8 mouse cellular contexts compared by ENCODE assay signal in the genomic region with DNA sequence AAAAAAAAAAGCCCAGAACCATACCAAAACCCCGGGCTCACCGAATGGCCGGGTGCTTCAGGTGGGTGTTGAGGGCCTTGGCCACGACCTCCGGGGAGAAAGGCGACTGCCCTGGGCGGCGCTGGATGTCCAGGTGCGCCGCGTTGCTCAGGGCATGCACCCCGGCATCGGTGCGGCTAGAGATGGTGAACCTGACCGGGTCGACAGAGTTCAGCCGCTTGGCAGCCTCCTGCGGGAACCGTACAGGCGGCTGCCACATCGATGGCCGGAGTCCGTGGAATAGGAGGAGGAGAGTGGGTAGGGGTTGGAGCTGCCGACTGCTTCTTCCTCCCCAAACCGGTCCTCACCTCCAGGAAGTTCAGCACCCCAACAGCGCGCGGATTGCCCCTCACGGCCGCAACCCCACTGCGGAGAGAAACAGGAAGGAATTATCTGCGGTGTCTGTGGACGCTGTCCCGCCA. TPM values are rescaled to one million over a fixed set of nuclear protein-coding genes. Genes with fewer than 3 reads are reported as not detected.
A peak's percentile ranks its signal among the peaks of the same experiment; 100 is the strongest.
DNase-seq lines count a peak whose midpoint lies in the region; ATAC-seq lines count a peak whose summit lies in the region.

No protein-coding gene starts in this region.

- peak overlapping the region; percentile 95 for H3K9ac ChIP-seq in hindbrain, embryonic 15.5 days

- peak; percentile 7 to 17 for DNase-seq in left cerebral cortex, adult 18-20 months (ENCODE audit: low spot score in 2 of 2)
- no peak for DNase-seq in left cerebral cortex, postnatal 4 days
- DNase-seq in embryonic facial prominence, embryonic 10.5 days (ENCODE audit: low spot score) = no peak
- DNase-seq in adrenal gland, adult 8-10 months = no peak
- DNase-seq in gastrocnemius, adult 8-10 months (ENCODE audit: low spot score in 2 of 2) = no peak
- DNase-seq in cerebellum, postnatal 10 days = no peak

- peaks cover 47% of the 10 kb centered on the region for H3K36me3 ChIP-seq in embryonic facial prominence, embryonic 10.5 days (replicated peaks)
- H3K36me3 ChIP-seq in hindbrain, embryonic 15.5 days = peaks cover 43% of the 10 kb centered on the region

- ATAC-seq in hindbrain, embryonic 15.5 days (ENCODE audit: low FRiP score, low read depth) = no peak; the same call in 1 of the 2 replicates
- ATAC-seq in megakaryocyte, adult 5-6 weeks (ENCODE audit: poor library complexity, severe bottlenecking) = 0 out of 2 replicates have a peak, but pooled peaks have one; percentile 6

- peaks cover 47% of the 10 kb centered on the region for H3K4me1 ChIP-seq in embryonic facial prominence, embryonic 10.5 days
- peaks cover 52% of the 10 kb centered on the region for H3K4me1 ChIP-seq in hindbrain, embryonic 15.5 days (replicated peaks)

- WGBS in embryonic facial prominence, embryonic 10.5 days = under 1% methylated on average over 34 of the region's 34 CpGs
- under 1% methylated on average over 34 of the region's 34 CpGs for WGBS in hindbrain, embryonic 15.5 days

- peak overlapping the region; percentile 99 for H3K4me2 ChIP-seq in hindbrain, embryonic 15.5 days

- no peaks in the 10 kb centered on the region for H3K27me3 ChIP-seq in embryonic facial prominence, embryonic 10.5 days (replicated peaks; ENCODE audit: low read depth, poor library complexity, severe bottlenecking)
- no peaks in the 10 kb centered on the region for H3K27me3 ChIP-seq in hindbrain, embryonic 15.5 days

- H3K4me3 ChIP-seq in embryonic facial prominence, embryonic 10.5 days = peak overlapping the region; percentile 96
- H3K4me3 ChIP-seq in hindbrain, embryonic 15.5 days = peak overlapping the region; percentile 87

- intact Hi-C loops in left cerebral cortex, postnatal 4 days (cut with DNase I) = loop anchor here (5.0 kb wide), 1 partner anchor 56 kb away; no protein-coding TSS in a partner anchor

- no peaks in the 10 kb centered on the region for H3K9me3 ChIP-seq in embryonic facial prominence, embryonic 10.5 days
- no peaks in the 10 kb centered on the region for H3K9me3 ChIP-seq in hindbrain, embryonic 15.5 days

- peak overlapping the region; percentile 90 for H3K27ac ChIP-seq in embryonic facial prominence, embryonic 10.5 days (replicated peaks)
- peak overlapping the region; percentile 100; the same call in 1 of the 2 replicates for H3K27ac ChIP-seq in hindbrain, embryonic 15.5 days (replicated peaks)

RNA-seq across cellular contexts. Expression of a gene that starts 0.5 kb away (rescaled TPM):
- 10 to 100 TPM; 54.9 to 58.6 TPM for total RNA-seq in left cerebral cortex, adult 18-20 months (2021)
- 10 to 100 TPM; 62.3 to 68.1 TPM for total RNA-seq in left cerebral cortex, postnatal 4 days (2021)
- polyA plus RNA-seq in embryonic facial prominence, embryonic 10.5 days (2016; fragmentation: Nextera tagmentation; extraction: Ambion mirVana) = 50.1 and 52.7 TPM in 2 replicates
- 58.5 and 62.9 TPM in 2 replicates for polyA plus RNA-seq in hindbrain, embryonic 15.5 days (2015; fragmentation: Nextera tagmentation; extraction: Ambion mirVana)
- total RNA-seq in megakaryocyte, adult 5-6 weeks (2015) = 11.4 and 14.1 TPM in 2 replicates
- total RNA-seq in megakaryocyte, adult 5-6 weeks (2017) = 8.9 and 11.5 TPM in 2 replicates
- total RNA-seq in adrenal gland, adult 8-10 months (2022) = 10 to 100 TPM; 23.2 to 51.5 (median 41.4) TPM
- total RNA-seq in gastrocnemius, adult 8-10 months (2022) = 10 to 100 TPM; 14.2 to 17.0 (median 14.9) TPM

RNA-seq across cellular contexts. Expression of a gene that starts 0.6 kb away (rescaled TPM):
- total RNA-seq in left cerebral cortex, adult 18-20 months (2021) = 100 to 1,000 TPM; 124 to 128 TPM
- total RNA-seq in left cerebral cortex, postnatal 4 days (2021) = 100 to 1,000 TPM; 164 to 168 TPM
- 24.1 and 28.0 TPM in 2 replicates for polyA plus RNA-seq in embryonic facial prominence, embryonic 10.5 days (2016; fragmentation: Nextera tagmentation; extraction: Ambion mirVana)
- polyA plus RNA-seq in hindbrain, embryonic 15.5 days (2015; fragmentation: Nextera tagmentation; extraction: Ambion mirVana) = 68.8 and 74.6 TPM in 2 replicates
- 19.4 and 22.3 TPM in 2 replicates for total RNA-seq in megakaryocyte, adult 5-6 weeks (2015)
- 18.0 and 23.7 TPM in 2 replicates for total RNA-seq in megakaryocyte, adult 5-6 weeks (2017)
- 10 to 100 TPM; 18.2 to 49.2 (median 30.9) TPM for total RNA-seq in adrenal gland, adult 8-10 months (2022)
- total RNA-seq in gastrocnemius, adult 8-10 months (2022) = 1 to 10 TPM; 5.6 to 8.3 (median 7.2) TPM

RNA-seq across cellular contexts. Expression of a gene that starts 21.7 kb away (rescaled TPM):
- 10 to 100 TPM; 31.7 to 33.9 TPM for total RNA-seq in left cerebral cortex, adult 18-20 months (2021)
- 10 to 100 TPM; 44.1 to 54.7 TPM for total RNA-seq in left cerebral cortex, postnatal 4 days (2021)
- 97.9 and 109 TPM in 2 replicates for polyA plus RNA-seq in embryonic facial prominence, embryonic 10.5 days (2016; fragmentation: Nextera tagmentation; extraction: Ambion mirVana)
- 71.6 and 78.6 TPM in 2 replicates for polyA plus RNA-seq in hindbrain, embryonic 15.5 days (2015; fragmentation: Nextera tagmentation; extraction: Ambion mirVana)
- total RNA-seq in megakaryocyte, adult 5-6 weeks (2015) = 35.0 and 40.9 TPM in 2 replicates
- 22.0 and 23.0 TPM in 2 replicates for total RNA-seq in megakaryocyte, adult 5-6 weeks (2017)
- total RNA-seq in adrenal gland, adult 8-10 months (2022) = 10 to 100 TPM; 32.3 to 34.6 (median 33.3) TPM
- 10 to 100 TPM; 13.0 to 16.8 (median 14.1) TPM for total RNA-seq in gastrocnemius, adult 8-10 months (2022)

RNA-seq across cellular contexts. Expression of a gene that starts 21.8 kb away (rescaled TPM):
- total RNA-seq in left cerebral cortex, adult 18-20 months (2021) = 10 to 100 TPM; 23.1 to 33.8 TPM
- 10 to 100 TPM; 26.6 to 27.5 TPM for total RNA-seq in left cerebral cortex, postnatal 4 days (2021)
- 18.6 and 19.4 TPM in 2 replicates for polyA plus RNA-seq in embryonic facial prominence, embryonic 10.5 days (2016; fragmentation: Nextera tagmentation; extraction: Ambion mirVana)
- polyA plus RNA-seq in hindbrain, embryonic 15.5 days (2015; fragmentation: Nextera tagmentation; extraction: Ambion mirVana) = 25.6 and 29.1 TPM in 2 replicates
- 9.1 and 11.7 TPM in 2 replicates for total RNA-seq in megakaryocyte, adult 5-6 weeks (2015)
- 8.8 and 14.1 TPM in 2 replicates for total RNA-seq in megakaryocyte, adult 5-6 weeks (2017)
- total RNA-seq in adrenal gland, adult 8-10 months (2022) = 10 to 100 TPM; 16.4 to 29.0 (median 17.9) TPM
- 10 to 100 TPM; 11.0 to 18.7 (median 16.1) TPM for total RNA-seq in gastrocnemius, adult 8-10 months (2022)

RNA-seq across cellular contexts. Expression of a gene that starts 27.9 kb away (rescaled TPM):
- under 1 TPM; 0.23 TPM for total RNA-seq in left cerebral cortex, adult 18-20 months (2021)
- under 1 TPM; 0.28 to 0.32 TPM for total RNA-seq in left cerebral cortex, postnatal 4 days (2021)
- 0.29 and 0.43 TPM in 2 replicates for polyA plus RNA-seq in embryonic facial prominence, embryonic 10.5 days (2016; fragmentation: Nextera tagmentation; extraction: Ambion mirVana)
- polyA plus RNA-seq in hindbrain, embryonic 15.5 days (2015; fragmentation: Nextera tagmentation; extraction: Ambion mirVana) = 0.43 and 0.54 TPM in 2 replicates
- total RNA-seq in megakaryocyte, adult 5-6 weeks (2015) = 0.93 and 1.4 TPM in 2 replicates
- total RNA-seq in megakaryocyte, adult 5-6 weeks (2017) = 0.66 and 1.1 TPM in 2 replicates
- 1 to 10 TPM in 1 of 4 experiments, under 1 TPM in 3; 0.46 to 1.2 (median 0.62) TPM for total RNA-seq in adrenal gland, adult 8-10 months (2022)
- under 1 TPM in 2 of 4 experiments, not detected in 2; 0.11 to 0.12 TPM for total RNA-seq in gastrocnemius, adult 8-10 months (2022)

Comparison
In these comparisons a context has a peak if more than half of its experiments do, and no peak if none do; other contexts are left out.
1. DNase-seq: peak in left cerebral cortex, adult 18-20 months (2 of 2); none in left cerebral cortex, postnatal 4 days (single experiment), embryonic facial prominence, embryonic 10.5 days (single experiment), adrenal gland, adult 8-10 months (single experiment), gastrocnemius, adult 8-10 months (0 of 2) and cerebellum, postnatal 10 days (0 of 2).